Mouse (Mus musculus) CH12.LX (cell line): ENCODE measurements at regions not wholly inside any gene's neighbourhood (a gene's known extent, or its start where the extent isn't known, plus 50 kb on each side); places are given as distances from the start of the nearest gene placed in this dataset.

Experiments used
- DNase-seq: peaks from one replicate; pipeline ENCODE4 v3.0.0-alpha.2; 2013; ENCODE audit errors: extremely low read depth
- H3K27ac ChIP-seq: 2 replicates; pipeline ENCODE4 v1.5.1; 2012; ENCODE audit warnings: low read depth, mild to moderate bottlenecking, control low read depth, moderate library complexity; ENCODE audit not compliant: insufficient read depth
- H3K27me3 ChIP-seq: replicated peaks from 2 replicates; pipeline ENCODE3; 2012; ENCODE audit warnings: inconsistent platforms
- H3K36me3 ChIP-seq, 2 experiments: replicated peaks in 1 of 2; 2 replicates each; pipeline versions ENCODE3 to v1.6.1; 2012; ENCODE audit warnings: inconsistent platforms in 1 of 2, low read length in 1 of 2, mild to moderate bottlenecking in 1 of 2, mixed read lengths in 1 of 2, moderate library complexity in 1 of 2; ENCODE audit not compliant: control insufficient read depth in 1 of 2, insufficient read depth in 1 of 2
- H3K4me1 ChIP-seq, 2 experiments: 2 replicates each; pipeline ENCODE4 v1.6.1; 2012; ENCODE audit warnings: inconsistent platforms in 1 of 2, moderate library complexity in 1 of 2; ENCODE audit not compliant: insufficient read depth in 2 of 2, control insufficient read depth in 1 of 2
- H3K4me2 ChIP-seq: 2 replicates; pipeline ENCODE4 v1.6.1; 2012; ENCODE audit warnings: low read depth, mild to moderate bottlenecking, control low read depth; ENCODE audit not compliant: poor library complexity, insufficient read depth, severe bottlenecking
- H3K4me3 ChIP-seq, 3 experiments: fragments of 150-350 bp in 1 of 3; sonication (generic) in 1 of 3; replicated peaks in 1 of 3; 2 replicates each; pipeline versions ENCODE3 to v1.5.1; 2011 to 2012; ENCODE audit warnings: low read depth in 2 of 3, low read length in 2 of 3, mild to moderate bottlenecking in 2 of 3, moderate library complexity in 2 of 3, control low read depth in 1 of 3, improper control_type of control experiment in 1 of 3, inconsistent platforms in 1 of 3, mixed read lengths in 1 of 3; ENCODE audit not compliant: poor library complexity in 1 of 3
- H3K79me2 ChIP-seq: replicated peaks from 2 replicates; pipeline ENCODE4 v1.6.1; 2012; ENCODE audit warnings: mild to moderate bottlenecking, moderate library complexity; ENCODE audit not compliant: control insufficient read depth, poor library complexity, insufficient read depth, severe bottlenecking; ENCODE audit errors: extremely low read depth
- H3K9ac ChIP-seq: 2 replicates; pipeline ENCODE4 v1.6.1; 2012; ENCODE audit warnings: low read depth, mild to moderate bottlenecking, control low read depth, moderate library complexity; ENCODE audit not compliant: insufficient read depth
- H3K9me3 ChIP-seq: replicated peaks from 2 replicates; pipeline ENCODE3; 2012; ENCODE audit warnings: low read length, inconsistent platforms, mixed read lengths
- BHLHE40 ChIP-seq: IDR thresholded peaks from 2 replicates; pipeline ENCODE4 v1.6.1; 2011; ENCODE audit warnings: mild to moderate bottlenecking, low read depth, low read length, improper control_type of control experiment
- CHD1 ChIP-seq: IDR thresholded peaks from 2 replicates; pipeline ENCODE4 v1.6.1; 2012; ENCODE audit warnings: low read depth, low read length, improper control_type of control experiment, inconsistent platforms
- CHD2 ChIP-seq: IDR thresholded peaks from 2 replicates; pipeline ENCODE4 v1.6.1; 2011; ENCODE audit warnings: low read length, improper control_type of control experiment
- CTCF ChIP-seq, 2 experiments: IDR thresholded peaks in 1 of 2; conservative IDR thresholded peaks in 1 of 2; 2 replicates each; pipeline ENCODE4 v1.5.1; 2011 to 2012; ENCODE audit warnings: low read depth in 2 of 2, low read length in 2 of 2, improper control_type of control experiment in 1 of 2, inconsistent platforms in 1 of 2, mild to moderate bottlenecking in 1 of 2, moderate library complexity in 1 of 2
- ELF1 ChIP-seq: IDR thresholded peaks from 2 replicates; pipeline ENCODE4 v1.6.1; 2014; ENCODE audit warnings: low read depth, mild to moderate bottlenecking, inconsistent platforms, low read length, improper control_type of control experiment
- GABPA ChIP-seq: IDR thresholded peaks from 2 replicates; pipeline ENCODE4 v1.6.1; 2012; ENCODE audit warnings: low read depth, low read length, improper control_type of control experiment, inconsistent platforms; ENCODE audit not compliant: insufficient replicate concordance
- JUND ChIP-seq: conservative IDR thresholded peaks from 2 replicates; pipeline ENCODE4 v1.6.1; 2011; ENCODE audit warnings: low read depth, low read length, improper control_type of control experiment
- KAT2A ChIP-seq: IDR thresholded peaks from 2 replicates; pipeline ENCODE4 v1.6.1; 2012; ENCODE audit warnings: low read length, improper control_type of control experiment, inconsistent platforms; ENCODE audit not compliant: insufficient replicate concordance
- MAFK ChIP-seq: IDR thresholded peaks from 2 replicates; pipeline ENCODE4 v1.6.1; 2011; ENCODE audit warnings: low read length, improper control_type of control experiment; ENCODE audit not compliant: insufficient replicate concordance
- MAX ChIP-seq: IDR thresholded peaks from 2 replicates; pipeline ENCODE4 v1.6.1; 2011; ENCODE audit warnings: low read length, improper control_type of control experiment
- MAZ ChIP-seq: IDR thresholded peaks from 2 replicates; pipeline ENCODE4 v1.6.1; 2012; ENCODE audit warnings: low read depth, mild to moderate bottlenecking, inconsistent platforms, low read length, improper control_type of control experiment, moderate library complexity
- NELFE ChIP-seq: IDR thresholded peaks from 2 replicates; pipeline ENCODE4 v1.6.1; 2011; ENCODE audit warnings: low read depth, low read length, improper control_type of control experiment
- NRF1 ChIP-seq: IDR thresholded peaks from 2 replicates; pipeline ENCODE4 v1.6.1; 2014; ENCODE audit warnings: low read depth, mild to moderate bottlenecking, inconsistent platforms, low read length, improper control_type of control experiment, moderate library complexity
- PAX5 ChIP-seq: IDR thresholded peaks from 2 replicates; pipeline ENCODE4 v1.6.1; 2012; ENCODE audit warnings: low read length, inconsistent platforms, mixed read lengths
- RAD21 ChIP-seq: IDR thresholded peaks from 2 replicates; pipeline ENCODE4 v1.6.1; 2011; ENCODE audit warnings: low read depth, mild to moderate bottlenecking, low read length, improper control_type of control experiment, moderate library complexity
- TBP ChIP-seq: conservative IDR thresholded peaks from 2 replicates; pipeline ENCODE4 v1.6.1; 2011; ENCODE audit warnings: low read depth, low read length, improper control_type of control experiment
- TCF12 ChIP-seq: IDR thresholded peaks from 2 replicates; pipeline ENCODE4 v1.6.1; 2014; ENCODE audit warnings: low read depth, mild to moderate bottlenecking, inconsistent platforms, low read length, improper control_type of control experiment
- UBTF ChIP-seq: IDR thresholded peaks from 2 replicates; pipeline ENCODE4 v1.6.1; 2012; ENCODE audit warnings: low read depth, mild to moderate bottlenecking, inconsistent platforms, low read length, improper control_type of control experiment, moderate library complexity
- USF2 ChIP-seq: conservative IDR thresholded peaks from 2 replicates; pipeline ENCODE4 v1.6.1; 2011; ENCODE audit warnings: low read depth, low read length, improper control_type of control experiment
- ZC3H11A ChIP-seq: IDR thresholded peaks from 2 replicates; pipeline ENCODE4 v1.6.1; 2012; ENCODE audit warnings: low read depth, mild to moderate bottlenecking, inconsistent platforms, low read length, improper control_type of control experiment
- ZNF384 ChIP-seq: IDR thresholded peaks from 2 replicates; pipeline ENCODE4 v1.6.1; 2012; ENCODE audit warnings: low read depth, low read length, improper control_type of control experiment, inconsistent platforms
- dilution Hi-C: fragments of 300-500 bp; cut with MboI; formaldehyde crosslinking; loops from 2 replicates; pipeline ENCODE4 v1.14.3; 2020; ENCODE audit warnings: low sequenced_read_pairs; ENCODE audit not compliant: extremely low pct_unique_long_range_greater_than_20kb, extremely low pct_ligation_motif_present
- in situ Hi-C: fragments of 300-500 bp; cut with MboI; formaldehyde crosslinking; loops from 3 replicates; pipeline ENCODE4 v1.14.3; 2019; ENCODE audit warnings: low sequenced_read_pairs, low pct_ligation_motif_present, low pct_unique_long_range_greater_than_20kb, mixed read lengths

DNA sequence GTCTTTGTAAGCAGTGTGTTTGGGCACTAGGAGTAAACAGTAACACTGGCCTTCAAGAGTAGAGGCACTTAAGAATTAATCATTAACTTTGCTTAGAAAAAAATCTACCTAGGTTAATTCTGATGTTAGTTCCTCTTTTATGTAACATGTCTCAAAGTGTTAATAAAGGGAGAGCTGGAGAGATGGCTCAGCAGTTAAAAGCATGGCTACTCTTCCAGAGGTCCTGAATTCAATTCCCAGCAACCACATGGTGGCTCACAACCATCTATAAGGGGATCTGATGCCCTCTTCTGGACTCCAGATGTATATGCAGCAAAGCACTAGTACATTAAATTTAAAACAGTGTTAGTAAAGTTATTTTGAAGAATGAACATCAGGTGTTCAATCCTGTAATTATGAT, 195.9 kb upstream of the Mkln1 start:
- Histone ChIP-seq H3K4me3 (no peak overlapping the region), H3K9me3 (no peaks in the 10 kb centered on the region), H3K79me2 (peaks cover 15% of the 10 kb centered on the region), H3K27me3 (no peaks in the 10 kb centered on the region), H3K36me3 (peaks cover 0 to 55% of the 10 kb centered on the region in 2 experiments), H3K9ac (no peak overlapping the region), H3K4me1 (peaks cover 29 to 68% of the 10 kb centered on the region in 2 experiments), H3K27ac (no peak overlapping the region), H3K4me2 (no peak overlapping the region)
- no peak for TF ChIP-seq MAFK
- peak in 1 of 2 experiments; percentile 44; a peak in 2 of 4 replicates for TF ChIP-seq CTCF (conservative IDR thresholded peaks at IDR 0.05 in 1 of 2, IDR thresholded peaks at IDR 0.05 in 1 of 2; ENCODE audit: low read depth in 2 of 2, low read length in 2 of 2)
- dilution Hi-C loops (no loop called here), in situ Hi-C loops (loop anchor here (25.0 kb wide), 1 partner anchor 185 kb away; the partner anchor contains the start of gene Mkln1)
- DNase-seq: no peak

DNA sequence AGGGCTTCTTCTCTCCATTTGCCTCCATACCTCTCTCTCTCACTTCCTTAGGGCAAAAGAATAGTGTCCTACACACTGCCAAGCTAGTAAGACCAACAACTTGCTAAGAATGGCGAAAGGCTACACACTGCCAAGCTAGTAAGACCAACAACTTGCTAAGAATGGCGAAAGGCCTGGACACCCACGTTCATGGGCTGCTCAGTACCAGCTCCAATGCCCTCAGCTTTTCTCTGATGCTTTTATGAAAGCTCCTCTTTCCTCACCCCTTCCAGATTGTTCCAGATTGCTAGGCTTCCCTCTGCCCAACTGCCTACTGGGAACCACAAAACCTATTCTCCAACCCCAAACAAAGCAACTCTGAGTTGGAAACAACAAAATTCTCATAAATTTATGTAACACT, 194.1 kb upstream of the Mkln1 start:
- no peak for TF ChIP-seq MAZ
- TF ChIP-seq PAX5: no peak
- no peak for TF ChIP-seq BHLHE40
- TF ChIP-seq RAD21: no peak
- TF ChIP-seq MAX: no peak
- TF ChIP-seq GABPA: no peak
- no peak for TF ChIP-seq CHD2
- no peak for TF ChIP-seq TBP
- no peak for TF ChIP-seq CTCF (conservative IDR thresholded peaks at IDR 0.05 in 1 of 2, IDR thresholded peaks at IDR 0.05 in 1 of 2; ENCODE audit: low read depth in 2 of 2, low read length in 2 of 2)
- TF ChIP-seq ZNF384: no peak
- TF ChIP-seq NRF1: no peak
- no peak for TF ChIP-seq NELFE
- TF ChIP-seq JUND: no peak
- TF ChIP-seq TCF12: no peak
- no peak for TF ChIP-seq ELF1
- TF ChIP-seq CHD1: no peak
- TF ChIP-seq USF2: no peak
- no peak for TF ChIP-seq ZC3H11A
- TF ChIP-seq UBTF: no peak
- TF ChIP-seq KAT2A: no peak
- dilution Hi-C loops: no loop called here

More for the DNA sequence above, 194.1 kb upstream of the Mkln1 start:
- Histone ChIP-seq H3K79me2 (peaks cover 14% of the 10 kb centered on the region), H3K27me3 (no peaks in the 10 kb centered on the region), H3K4me2 (no peak overlapping the region), H3K27ac (no peak overlapping the region), H3K36me3 (peaks cover 4 to 55% of the 10 kb centered on the region in 2 experiments), H3K4me3 (no peak overlapping the region), H3K4me1 (peaks cover 16 to 61% of the 10 kb centered on the region in 2 experiments), H3K9me3 (no peaks in the 10 kb centered on the region), H3K9ac (no peak overlapping the region)
- in situ Hi-C loops: loop anchor here (25.0 kb wide), 1 partner anchor 183 kb away; the partner anchor contains the start of gene Mkln1
- no peak for DNase-seq
